Mouse (Mus musculus): Measurements from ENCODE around the gene Ubl7. TPM values are rescaled to one million over a fixed set of nuclear protein-coding genes. Genes with fewer than 3 reads are reported as not detected.
"Not testable (repeated sequence)": the region's sequence is repeated elsewhere in the genome, so short reads cannot be mapped to it uniquely, and the experiment has no call there.

Gene Ubl7
- polyA plus RNA-seq, 1 experiment from 2014 or later, result 123 TPM

DNA sequence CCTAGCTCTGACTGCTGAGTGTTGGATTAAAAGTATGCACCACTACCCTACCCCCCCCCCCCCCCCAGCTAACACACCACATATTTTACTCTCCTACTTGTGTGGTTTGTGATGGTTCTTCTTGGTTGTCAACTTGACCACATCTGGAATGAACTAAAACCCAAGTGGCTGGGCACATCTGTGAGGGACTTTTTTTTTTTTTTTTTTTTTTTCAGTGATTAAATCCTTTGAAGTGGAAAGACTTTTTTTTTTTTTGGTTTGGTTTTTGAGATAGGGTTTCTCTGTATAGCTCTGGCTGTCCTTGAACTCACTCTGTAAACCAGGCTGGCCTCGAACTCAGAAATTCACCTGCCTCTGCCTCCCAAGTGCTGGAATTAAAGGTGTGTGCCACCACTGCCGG, 29.0 kb upstream of the Ubl7 start:
- H3K27ac ChIP-seq; H3K4me3 ChIP-seq; H3K9ac ChIP-seq; H3K36me3 ChIP-seq; H3K4me2 ChIP-seq (replicated peaks); ATAC-seq (ENCODE audit: insufficient number of reproducible peaks, insufficient read depth, low FRiP score, low TSS enrichment); H3K4me1 ChIP-seq; H3K27me3 ChIP-seq; H3K9me3 ChIP-seq: not testable (repeated sequence)
- 87% methylated on average over 2 of the region's 2 CpGs for WGBS

DNA sequence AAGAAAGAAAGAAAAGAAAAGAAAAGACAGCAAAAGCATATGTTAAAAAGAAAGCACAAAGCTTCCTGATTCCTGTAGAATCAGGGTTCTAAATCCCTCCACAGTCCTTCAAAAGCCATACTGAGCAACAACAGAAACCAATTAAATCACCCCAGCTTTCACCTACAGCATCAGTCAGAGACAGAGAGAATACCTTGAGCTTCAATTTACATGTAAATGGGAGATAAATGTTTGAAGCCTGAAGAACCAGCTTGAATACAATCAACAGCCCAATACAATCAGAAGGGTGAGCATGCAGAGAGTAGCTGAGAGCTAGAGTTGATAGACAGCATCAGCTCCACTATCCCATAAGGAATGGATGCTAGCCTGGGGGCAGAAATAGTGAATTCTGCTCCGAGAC, 27.4 kb upstream of the Ubl7 start:
- no peak overlapping the region for H3K4me3 ChIP-seq
- whole genome bisulfite sequencing, result 66% methylated on average over 1 of the region's 1 CpGs
- no peaks in the 10 kb centered on the region for H3K9me3 ChIP-seq
- no peaks in the 10 kb centered on the region for H3K36me3 ChIP-seq
- H3K4me2 ChIP-seq (replicated peaks), result no peak overlapping the region
- no peak overlapping the region for H3K9ac ChIP-seq
- H3K27me3 ChIP-seq, result no peaks in the 10 kb centered on the region
- no peaks in the 10 kb centered on the region for H3K4me1 ChIP-seq
- no peak overlapping the region for H3K27ac ChIP-seq
- ATAC-seq (ENCODE audit: insufficient number of reproducible peaks, insufficient read depth, low FRiP score, low TSS enrichment), result no peak

DNA sequence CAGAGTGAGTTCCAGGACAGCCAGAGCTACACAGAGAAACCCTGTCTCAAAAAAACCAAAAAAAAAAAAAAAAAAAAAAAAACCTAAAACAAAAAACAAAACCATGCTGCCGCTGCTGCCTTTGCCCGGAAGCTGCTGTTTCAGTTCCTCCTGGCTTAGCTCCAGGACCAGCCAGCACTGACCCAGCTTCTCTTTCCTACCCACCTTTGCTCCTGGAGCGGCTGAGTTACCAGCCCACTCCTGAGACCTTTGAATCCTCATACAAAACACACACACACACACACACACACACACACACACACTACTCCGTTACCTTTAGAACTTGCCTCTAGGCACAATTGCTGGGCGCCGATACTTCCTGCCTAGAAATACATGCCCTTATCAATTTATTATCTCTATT, 22.7 kb upstream of the Ubl7 start:
- no peaks in the 10 kb centered on the region for H3K9me3 ChIP-seq
- no peak overlapping the region for H3K9ac ChIP-seq
- H3K27ac ChIP-seq, result no peak overlapping the region
- WGBS, result 76% methylated on average over 6 of the region's 6 CpGs
- no peak overlapping the region for H3K4me3 ChIP-seq
- no peak for ATAC-seq (ENCODE audit: insufficient number of reproducible peaks, insufficient read depth, low FRiP score, low TSS enrichment)
- H3K36me3 ChIP-seq, result no peaks in the 10 kb centered on the region
- no peaks in the 10 kb centered on the region for H3K4me1 ChIP-seq
- no peaks in the 10 kb centered on the region for H3K27me3 ChIP-seq
- no peak overlapping the region for H3K4me2 ChIP-seq (replicated peaks)

DNA sequence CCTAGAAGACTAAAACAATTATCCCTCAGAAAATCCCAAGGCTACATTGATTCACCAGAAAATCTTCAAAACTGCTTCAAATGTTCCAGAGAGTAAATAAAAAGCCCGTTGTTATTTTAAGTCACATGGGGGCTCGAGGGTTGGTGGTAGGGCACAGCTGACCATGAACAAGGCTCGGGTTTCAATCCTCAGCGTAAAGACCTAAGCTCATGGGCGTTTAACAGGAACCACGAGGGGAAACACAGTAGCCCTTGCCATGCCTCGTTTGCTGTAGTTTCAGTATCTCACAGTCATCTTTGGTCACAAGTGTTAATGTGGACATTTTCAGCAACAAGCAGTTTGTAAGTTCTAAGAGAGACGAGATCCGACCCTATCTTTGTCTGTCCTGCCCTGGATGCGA, 10.3 kb upstream of the Ubl7 start:
- Histone ChIP-seq H3K9ac (no peak overlapping the region), H3K4me3 (no peak overlapping the region), H3K4me2 (replicated peaks) (no peak overlapping the region), H3K27me3 (no peaks in the 10 kb centered on the region), H3K27ac (no peak overlapping the region), H3K9me3 (no peaks in the 10 kb centered on the region), H3K4me1 (peaks cover 7% of the 10 kb centered on the region; the same call in 1 of the 2 replicates), H3K36me3 (no peaks in the 10 kb centered on the region)
- WGBS, result 32% methylated on average over 10 of the region's 10 CpGs
- no peak for ATAC-seq (ENCODE audit: insufficient number of reproducible peaks, insufficient read depth, low FRiP score, low TSS enrichment)

DNA sequence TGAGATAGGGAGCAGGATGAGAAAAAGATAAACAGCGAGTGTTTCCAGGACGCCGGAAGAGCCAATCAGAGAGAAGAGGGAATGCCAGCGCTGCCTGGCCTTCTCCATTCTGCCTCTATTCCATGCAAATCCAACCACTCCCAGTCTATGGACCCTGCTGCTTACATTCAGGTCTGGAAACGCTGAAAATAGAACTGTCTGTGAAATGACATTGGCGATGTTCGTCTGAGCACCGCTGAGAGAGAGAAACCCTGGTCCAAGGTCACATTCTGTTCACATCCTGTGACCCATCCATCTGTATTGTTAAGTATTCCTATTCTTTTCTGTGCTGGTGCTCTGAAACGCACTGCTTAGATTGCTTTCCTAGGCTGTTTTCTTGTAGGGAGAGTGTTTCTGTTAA, 9.6 kb upstream of the Ubl7 start:
- 42% methylated on average over 9 of the region's 9 CpGs for WGBS
- H3K4me3 ChIP-seq, result no peak overlapping the region

DNA sequence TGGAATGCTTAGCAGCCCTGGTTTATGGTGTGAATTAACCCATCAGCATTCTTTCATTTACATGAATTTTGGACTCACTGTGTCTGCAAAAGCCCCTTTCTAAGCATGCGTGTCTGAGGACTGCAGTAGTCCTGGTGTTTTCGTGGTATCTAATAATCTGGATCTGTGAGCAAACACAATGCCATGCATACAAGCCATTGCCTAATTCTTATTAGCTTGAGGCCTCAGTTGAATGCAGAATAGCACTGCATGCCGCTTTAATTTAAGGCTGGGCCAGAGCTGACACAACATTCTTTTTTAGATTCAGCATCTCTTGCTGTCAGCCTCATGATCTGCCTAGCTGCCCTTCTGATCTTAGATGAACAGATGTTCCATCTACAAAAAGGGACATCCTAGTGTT, 9.2 kb upstream of the Ubl7 start:
- H3K9me3 ChIP-seq, result no peaks in the 10 kb centered on the region
- no peaks in the 10 kb centered on the region for H3K27me3 ChIP-seq
- H3K36me3 ChIP-seq, result no peaks in the 10 kb centered on the region
- ATAC-seq (ENCODE audit: insufficient number of reproducible peaks, insufficient read depth, low FRiP score, low TSS enrichment), result no peak
- no peak overlapping the region for H3K27ac ChIP-seq
- no peak overlapping the region for H3K4me2 ChIP-seq (replicated peaks)
- H3K9ac ChIP-seq, result no peak overlapping the region
- WGBS, result 71% methylated on average over 3 of the region's 3 CpGs
- peaks cover 7% of the 10 kb centered on the region; the same call in 1 of the 2 replicates for H3K4me1 ChIP-seq
- H3K4me3 ChIP-seq, result no peak overlapping the region

More for the DNA sequence above, 9.6 kb upstream of the Ubl7 start:
- Histone ChIP-seq H3K27ac (no peak overlapping the region), H3K4me1 (peaks cover 7% of the 10 kb centered on the region; the same call in 1 of the 2 replicates), H3K36me3 (no peaks in the 10 kb centered on the region), H3K27me3 (no peaks in the 10 kb centered on the region), H3K9me3 (no peaks in the 10 kb centered on the region), H3K9ac (no peak overlapping the region), H3K4me2 (replicated peaks) (no peak overlapping the region)
- ATAC-seq (ENCODE audit: insufficient number of reproducible peaks, insufficient read depth, low FRiP score, low TSS enrichment), result no peak

DNA sequence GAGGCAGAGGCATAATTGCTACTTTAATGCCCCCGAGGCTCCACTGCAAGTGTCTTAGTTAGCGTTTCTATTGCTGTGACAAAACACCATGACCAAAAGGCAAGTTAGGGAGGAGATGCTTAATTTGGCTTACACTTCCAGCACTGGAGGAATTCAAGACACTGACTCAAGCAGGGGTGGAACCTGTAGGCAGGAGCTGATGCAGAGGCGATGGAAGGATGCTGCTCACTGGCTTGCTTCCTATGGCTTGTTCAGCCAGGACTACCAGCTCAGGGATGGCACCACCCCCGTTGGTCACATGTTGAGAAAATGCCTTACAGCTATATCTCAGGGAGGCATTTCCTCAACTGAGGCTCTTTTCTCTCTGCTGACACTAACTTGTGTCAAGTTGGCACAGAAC, 8.6 kb upstream of the Ubl7 start:
- WGBS, result 64% methylated on average over 4 of the region's 4 CpGs
- H3K4me3 ChIP-seq, result no peak overlapping the region

DNA sequence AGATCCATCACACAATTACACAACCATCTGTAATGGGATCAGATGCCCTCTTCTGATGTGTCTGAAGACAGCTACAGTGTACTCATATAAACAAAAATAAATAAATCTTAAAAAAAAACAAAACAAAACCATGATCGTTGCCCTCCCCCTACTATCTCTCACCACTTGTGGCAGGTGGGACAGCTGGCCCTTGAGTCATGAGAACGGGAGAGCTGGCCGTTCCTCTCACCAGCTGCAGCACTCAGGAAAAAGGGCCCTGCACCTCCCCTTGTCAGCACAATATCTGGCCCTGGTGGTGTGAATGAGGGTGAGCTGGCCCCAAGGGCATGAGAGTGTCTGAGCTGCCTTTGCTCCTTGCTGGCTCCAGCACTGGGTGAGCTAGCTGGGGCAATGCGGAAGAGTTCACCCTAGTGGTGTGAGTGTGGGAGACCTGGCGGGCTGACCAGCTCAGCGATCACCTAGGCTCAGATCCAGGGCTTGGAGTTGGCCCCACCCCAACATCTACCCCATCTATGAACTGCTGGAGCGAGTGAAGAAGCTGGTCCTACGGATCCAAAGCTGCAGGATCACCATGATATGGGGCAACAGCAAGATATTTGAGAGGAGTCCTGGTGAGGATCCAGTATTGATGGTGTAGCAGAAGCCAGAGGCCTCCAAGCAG, 7.1 kb upstream of the Ubl7 start:
- no peak for ATAC-seq (ENCODE audit: insufficient number of reproducible peaks, insufficient read depth, low FRiP score, low TSS enrichment)
- H3K9me3 ChIP-seq, result no peaks in the 10 kb centered on the region
- H3K9ac ChIP-seq, result no peak overlapping the region
- H3K4me3 ChIP-seq, result no peak overlapping the region
- no peaks in the 10 kb centered on the region for H3K36me3 ChIP-seq
- no peak overlapping the region for H3K27ac ChIP-seq
- H3K4me1 ChIP-seq, result peaks cover 7% of the 10 kb centered on the region; the same call in 1 of the 2 replicates
- no peak overlapping the region for H3K4me2 ChIP-seq (replicated peaks)
- 69% methylated on average over 8 of the region's 8 CpGs for WGBS
- no peaks in the 10 kb centered on the region for H3K27me3 ChIP-seq

More for the DNA sequence above, 8.6 kb upstream of the Ubl7 start:
- H3K36me3 ChIP-seq, result no peaks in the 10 kb centered on the region
- no peak overlapping the region for H3K4me2 ChIP-seq (replicated peaks)
- peaks cover 7% of the 10 kb centered on the region; the same call in 1 of the 2 replicates for H3K4me1 ChIP-seq
- no peaks in the 10 kb centered on the region for H3K9me3 ChIP-seq
- no peak overlapping the region for H3K9ac ChIP-seq
- no peak for ATAC-seq (ENCODE audit: insufficient number of reproducible peaks, insufficient read depth, low FRiP score, low TSS enrichment)
- H3K27me3 ChIP-seq, result no peaks in the 10 kb centered on the region
- no peak overlapping the region for H3K27ac ChIP-seq

DNA sequence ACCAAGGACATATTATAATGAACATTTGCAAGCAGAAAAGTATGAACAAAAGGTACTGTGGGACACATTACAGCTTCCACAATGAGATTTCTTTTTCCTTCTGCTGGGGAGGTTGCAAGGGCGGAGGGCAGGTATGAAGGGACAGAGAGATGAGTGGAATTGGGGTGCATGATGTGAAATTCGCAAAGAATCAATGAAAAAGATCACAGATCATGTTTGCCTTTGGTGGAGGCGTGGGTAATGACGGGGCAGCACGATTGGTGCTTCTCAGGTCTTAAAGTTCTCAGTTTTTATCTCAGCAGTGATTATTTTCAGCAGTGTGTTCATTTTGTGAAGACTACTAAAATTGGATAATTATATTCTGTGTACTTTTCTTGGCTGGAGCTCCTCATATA, 6.5 kb upstream of the Ubl7 start:
- Histone ChIP-seq H3K27me3 (no peaks in the 10 kb centered on the region), H3K36me3 (no peaks in the 10 kb centered on the region), H3K4me3 (no peak overlapping the region), H3K9me3 (no peaks in the 10 kb centered on the region), H3K9ac (no peak overlapping the region), H3K27ac (no peak overlapping the region), H3K4me1 (peaks cover 7% of the 10 kb centered on the region; the same call in 1 of the 2 replicates), H3K4me2 (replicated peaks) (no peak overlapping the region)
- 81% methylated on average over 5 of the region's 5 CpGs for WGBS
- no peak for ATAC-seq (ENCODE audit: insufficient number of reproducible peaks, insufficient read depth, low FRiP score, low TSS enrichment)

DNA sequence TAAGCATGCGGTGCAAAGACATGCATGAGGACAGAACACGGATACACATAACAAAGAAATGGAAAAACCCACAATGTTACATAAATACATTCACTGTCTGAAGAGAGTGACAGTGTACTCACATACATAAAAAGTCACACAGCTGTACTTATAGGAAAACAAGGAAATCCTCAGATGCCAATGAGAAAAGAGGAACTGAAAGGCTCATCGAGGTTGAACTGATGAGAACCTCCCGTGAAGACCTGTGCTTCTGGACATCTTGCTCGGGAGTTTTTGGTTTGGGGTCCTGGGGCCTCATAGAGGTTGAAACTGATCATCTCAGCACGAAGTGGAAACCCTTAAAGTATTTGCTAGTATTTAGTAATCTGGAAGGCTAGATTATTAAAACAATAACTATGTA, 3.6 kb upstream of the Ubl7 start:
- Histone ChIP-seq H3K4me2 (replicated peaks) (no peak overlapping the region), H3K9me3 (no peaks in the 10 kb centered on the region), H3K9ac (no peak overlapping the region), H3K27me3 (no peaks in the 10 kb centered on the region), H3K4me3 (no peak overlapping the region), H3K36me3 (no peaks in the 10 kb centered on the region), H3K4me1 (peaks cover 8% of the 10 kb centered on the region; the same call in 1 of the 2 replicates), H3K27ac (no peak overlapping the region)
- no peak for ATAC-seq (ENCODE audit: insufficient number of reproducible peaks, insufficient read depth, low FRiP score, low TSS enrichment)
- WGBS, result 77% methylated on average over 6 of the region's 6 CpGs

DNA sequence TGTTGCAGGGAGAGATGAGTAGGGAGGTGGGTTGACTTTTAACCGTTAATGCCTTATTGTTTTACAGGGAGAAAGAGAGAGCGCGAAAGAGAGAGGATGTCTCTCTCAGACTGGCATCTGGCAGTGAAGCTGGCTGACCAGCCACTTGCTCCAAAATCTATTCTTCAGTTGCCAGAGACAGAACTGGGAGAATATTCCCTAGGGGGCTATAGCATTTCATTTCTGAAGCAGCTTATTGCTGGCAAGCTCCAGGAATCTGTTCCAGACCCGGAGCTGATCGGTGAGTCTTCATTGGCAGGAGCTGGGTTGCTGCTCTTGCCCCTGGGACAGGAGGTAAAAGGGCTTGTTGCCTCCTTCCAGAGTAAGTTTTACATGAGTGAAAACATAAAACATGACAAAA, 1.8 kb downstream of the Ubl7 start:
- Histone ChIP-seq H3K9ac (no peak overlapping the region), H3K9me3 (no peaks in the 10 kb centered on the region), H3K36me3 (peaks cover 9% of the 10 kb centered on the region; the same call in 1 of the 2 replicates), H3K4me2 (replicated peaks) (no peak overlapping the region), H3K27me3 (no peaks in the 10 kb centered on the region), H3K4me1 (peaks cover 8% of the 10 kb centered on the region; the same call in 1 of the 2 replicates), H3K4me3 (no peak overlapping the region), H3K27ac (no peak overlapping the region)
- ATAC-seq (ENCODE audit: insufficient number of reproducible peaks, insufficient read depth, low FRiP score, low TSS enrichment), result no peak
- WGBS, result 69% methylated on average over 5 of the region's 5 CpGs

DNA sequence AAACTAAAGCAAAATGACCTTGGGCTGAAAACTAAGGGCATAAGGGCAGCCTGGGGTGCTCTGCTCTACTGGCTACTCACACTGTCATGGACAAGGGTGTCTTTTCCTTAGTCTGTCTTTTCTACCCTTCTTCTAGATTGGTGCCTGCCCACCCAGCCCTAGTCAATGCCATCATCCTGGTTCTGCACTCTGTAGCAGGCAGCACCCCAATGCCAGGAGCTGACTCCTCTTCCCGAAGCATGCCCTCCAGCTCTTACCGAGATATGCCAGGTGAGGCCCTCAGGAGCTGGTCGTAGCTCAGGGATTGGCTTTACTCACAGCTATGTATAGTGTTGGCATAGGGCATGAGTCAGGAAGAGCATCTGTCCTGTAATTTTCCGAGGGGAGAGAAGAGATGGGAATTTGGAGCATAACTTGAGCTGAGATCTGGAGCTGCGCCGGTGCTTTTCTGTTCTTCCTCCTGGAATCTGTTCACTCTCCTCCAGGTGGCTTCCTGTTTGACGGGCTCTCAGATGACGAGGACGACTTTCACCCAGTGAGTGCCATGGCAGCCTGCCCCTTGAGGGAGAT, 10.8 kb downstream of the Ubl7 start:
- no peak overlapping the region for H3K4me3 ChIP-seq
- no peaks in the 10 kb centered on the region for H3K27me3 ChIP-seq
- H3K9me3 ChIP-seq, result no peaks in the 10 kb centered on the region
- 91% methylated on average over 9 of the region's 9 CpGs for WGBS
- no peak overlapping the region for H3K9ac ChIP-seq
- ATAC-seq (ENCODE audit: insufficient number of reproducible peaks, insufficient read depth, low FRiP score, low TSS enrichment), result no peak
- H3K36me3 ChIP-seq, result peaks cover 67% of the 10 kb centered on the region
- no peaks in the 10 kb centered on the region for H3K4me1 ChIP-seq
- no peak overlapping the region for H3K4me2 ChIP-seq (replicated peaks)
- no peak overlapping the region for H3K27ac ChIP-seq

Data from embryonic facial prominence, embryonic 12.5 days (tissue).